Mouse (Mus musculus) kidney, adult 9 months (tissue): ENCODE data around the gene Col20a1.

ENCODE experiments used
- DNase-seq: peaks from one replicate; pipeline ENCODE4 v3.0.0; 2022

The Col20a1 gene

GRCm38 (mm10) chr2:180986449-180986848 lies at the start of gene Col20a1:
TSS of gene Col20a1 (plus strand) at chr2:180986535.
- DNase-seq: no peak

GRCm38 (mm10) chr2:180940187-180940586 lies 46.1 kb upstream of the Col20a1 start:
- no peak for DNase-seq

- DNase-seq: no peak
These were observed 44.5 kb upstream of the Col20a1 start for GRCm38 (mm10) chr2:180941869-180942268.

GRCm38 (mm10) chr2:180949947-180950346 lies 36.4 kb upstream of the Col20a1 start:
- no peak for DNase-seq

GRCm38 (mm10) chr2:180952731-180953171 lies 33.6 kb upstream of the Col20a1 start:
- no peak for DNase-seq

- DNase-seq: no peak
These were observed 32.7 kb upstream of the Col20a1 start for GRCm38 (mm10) chr2:180953638-180954037.

- no peak for DNase-seq
These were observed 32.0 kb upstream of the Col20a1 start, which contains the start of gene Nkain4 for GRCm38 (mm10) chr2:180954061-180955047. TSS of gene Nkain4 (minus strand) at chr2:180954699.

GRCm38 (mm10) chr2:180959605-180960004 lies 26.7 kb upstream of the Col20a1 start:
- DNase-seq: no peak

- no peak for DNase-seq
These were observed 26.1 kb upstream of the Col20a1 start for GRCm38 (mm10) chr2:180960187-180960586.

- peak; percentile 46 for DNase-seq
These were observed 23.6 kb upstream of the Col20a1 start for GRCm38 (mm10) chr2:180962616-180963308.

GRCm38 (mm10) chr2:180963956-180964355 lies 22.4 kb upstream of the Col20a1 start:
- DNase-seq: peak; percentile 85

- DNase-seq: peak; percentile 35
These were observed 20.0 kb upstream of the Col20a1 start for GRCm38 (mm10) chr2:180966092-180966882.

GRCm38 (mm10) chr2:180967010-180967763 lies 19.1 kb upstream of the Col20a1 start, which contains the start of gene Arfgap1:
TSS of gene Arfgap1 (plus strand) at chr2:180967225.
- peak; percentile 92 for DNase-seq

GRCm38 (mm10) chr2:180981133-180981532 lies 5.2 kb upstream of the Col20a1 start:
- peak; percentile 77 for DNase-seq

GRCm38 (mm10) chr2:180985635-180986034 lies 700 bp upstream of the Col20a1 start:
- DNase-seq: no peak

GRCm38 (mm10) chr2:180987001-180987400 lies 666 bp downstream of the Col20a1 start:
- DNase-seq: no peak

GRCm38 (mm10) chr2:180987432-180988030 lies 1.2 kb downstream of the Col20a1 start:
- DNase-seq: no peak

GRCm38 (mm10) chr2:180988347-180988913 lies 2.1 kb downstream of the Col20a1 start:
- no peak for DNase-seq

GRCm38 (mm10) chr2:180988948-180989347 lies 2.6 kb downstream of the Col20a1 start:
- DNase-seq: no peak

- no peak for DNase-seq
These were observed 4.0 kb downstream of the Col20a1 start for GRCm38 (mm10) chr2:180990347-180990746.

- no peak for DNase-seq
These were observed 8.0 kb downstream of the Col20a1 start for GRCm38 (mm10) chr2:180994360-180994759.
